Mouse (Mus musculus) lung, adult 2 months (tissue): ENCODE results near the gene Nxpe4. TPM values are rescaled to one million over a fixed set of nuclear protein-coding genes. Genes with fewer than 3 reads are reported as not detected.
"Not testable (repeated sequence)": the region's sequence is repeated elsewhere in the genome, so short reads cannot be mapped to it uniquely, and the experiment has no call there.

Experiments
- DNase-seq: peaks from one replicate; pipeline ENCODE4 v3.0.0; 2022
- H3K4me1 ChIP-seq: fragments of 200-500 bp; 2 replicates; pipeline ENCODE4 v1.6.1; 2011; ENCODE audit warnings: low read length; ENCODE audit not compliant: control insufficient read depth, insufficient read depth
- H3K4me3 ChIP-seq: fragments of 200-500 bp; replicated peaks from 2 replicates; pipeline ENCODE3; 2011; ENCODE audit warnings: low read depth, mild to moderate bottlenecking, control low read depth, low read length; ENCODE audit errors: extremely low read depth
- CTCF ChIP-seq: fragments of 200-500 bp; IDR thresholded peaks from 2 replicates; pipeline ENCODE4 v1.5.1; 2011; ENCODE audit warnings: mild to moderate bottlenecking, low read length, control low read depth; ENCODE audit not compliant: insufficient read depth
- POLR2A ChIP-seq: fragments of 200-500 bp; IDR thresholded peaks from 2 replicates; pipeline ENCODE4 v1.6.1; 2011; ENCODE audit warnings: low read depth, mild to moderate bottlenecking, control low read depth, low read length, borderline replicate concordance; ENCODE audit errors: extremely low read depth
- WGBS: fragments of 180-500 bp; shearing (Covaris S2); methylation state at CpG from one replicate; pipeline ENCODE4 v1.1.7; 2018; 5-methylcytosine and 5-hydroxymethylcytosine counted together
- polyA plus RNA-seq: library from polyadenylated mRNA; depleted of rRNA; stranded (reverse); fragments of >200 nt; gene quantifications from 2 replicates; pipeline ENCODE4 v1.2.3, GENCODE M21; 2012

Nxpe4 gene
- polyA plus RNA-seq, 1 experiment, result 5.1 TPM

DNA sequence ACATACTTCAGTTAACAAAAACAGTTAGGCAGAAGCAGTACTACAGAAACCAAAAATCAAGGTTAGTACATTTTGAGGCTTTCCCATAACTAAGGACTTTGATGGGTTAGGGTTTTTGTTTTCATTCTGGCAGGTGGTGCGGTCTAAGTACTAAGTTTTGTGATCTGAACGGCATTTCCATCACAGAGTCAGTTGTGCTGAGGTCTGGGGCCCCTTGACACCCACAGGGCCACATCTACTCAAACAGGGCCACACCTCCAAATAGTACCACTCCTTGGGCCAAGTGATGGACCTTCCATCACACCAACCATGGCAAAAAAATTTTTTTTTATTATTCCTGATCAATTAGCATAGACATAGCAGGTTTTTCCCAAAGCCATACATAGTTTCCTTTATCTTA lies 251.8 kb downstream of the Nxpe4 start:
- 82% methylated on average over 2 of the region's 2 CpGs for WGBS
- TF ChIP-seq CTCF (no peak), POLR2A (no peak)
- H3K4me3 ChIP-seq, result no peak overlapping the region
- H3K4me1 ChIP-seq, result no peaks in the 10 kb centered on the region; the same call in 1 of the 2 replicates
- DNase-seq, result no peak

DNA sequence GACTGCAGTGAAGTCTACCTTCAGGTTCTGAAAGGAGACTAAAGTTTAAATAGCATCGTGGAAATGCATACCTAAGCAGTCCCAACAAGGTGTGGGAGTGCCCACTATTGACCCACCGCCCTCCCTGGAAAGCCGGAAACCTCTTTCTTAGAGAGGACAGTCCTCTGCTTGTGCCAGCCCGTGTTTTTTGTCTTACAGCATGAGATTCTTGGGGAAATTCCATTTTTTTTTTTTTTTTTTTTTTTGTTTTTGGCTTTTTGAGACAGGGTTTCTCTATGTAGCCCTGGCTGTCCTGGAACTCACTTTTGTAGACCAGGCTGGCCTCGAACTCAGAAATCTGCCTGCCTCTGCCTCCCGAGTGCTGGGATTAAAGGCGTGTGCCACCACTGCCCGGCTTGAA lies 255.5 kb downstream of the Nxpe4 start:
- H3K4me3 ChIP-seq, H3K4me1 ChIP-seq, DNase-seq: not testable (repeated sequence)
- WGBS, result 89% methylated on average over 8 of the region's 8 CpGs

DNA sequence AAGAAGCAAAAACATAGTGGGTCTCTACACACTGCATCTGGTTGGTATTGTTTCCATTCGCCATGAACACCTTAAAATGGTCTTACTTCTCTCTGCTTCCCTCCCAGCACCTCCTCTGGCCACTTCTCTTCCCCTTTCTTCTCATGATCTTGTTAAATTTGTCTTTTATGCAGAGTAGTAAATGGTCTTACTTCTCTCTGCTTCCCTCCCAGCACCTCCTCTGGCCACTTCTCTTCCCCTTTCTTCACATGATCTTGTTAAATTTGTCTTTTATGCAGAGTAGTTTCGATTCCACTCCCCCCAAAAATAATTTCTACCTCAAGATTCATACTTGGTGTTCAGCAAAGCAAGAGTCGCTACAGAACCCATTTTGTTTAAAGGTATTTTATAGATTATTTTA lies 256.2 kb downstream of the Nxpe4 start:
- TF ChIP-seq CTCF, result no peak
- no peak for TF ChIP-seq POLR2A
- H3K4me1 ChIP-seq, result no peaks in the 10 kb centered on the region
- WGBS, result 61% methylated on average over 3 of the region's 3 CpGs
- no peak overlapping the region for H3K4me3 ChIP-seq
- no peak for DNase-seq

DNA sequence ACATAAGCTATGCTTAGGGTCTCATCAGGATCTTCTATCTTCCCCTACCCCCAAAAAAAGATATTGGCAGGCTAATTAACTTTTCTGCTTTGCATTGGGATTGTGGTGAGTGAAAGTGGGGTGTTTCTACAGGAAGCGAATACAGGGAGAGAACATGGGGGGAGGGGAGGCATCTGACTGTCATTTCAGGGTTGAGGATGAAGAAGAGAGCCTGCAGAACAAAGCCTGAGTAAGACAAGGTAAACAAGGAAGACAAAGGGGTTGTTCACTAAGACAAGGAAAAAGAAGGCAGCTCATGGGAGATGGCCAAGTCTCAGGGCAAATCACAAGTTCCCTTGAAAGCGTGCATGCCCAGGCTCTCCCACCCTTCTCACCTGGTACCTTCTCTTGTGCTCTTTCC lies 256.6 kb downstream of the Nxpe4 start:
- Histone ChIP-seq H3K4me3 (no peak overlapping the region), H3K4me1 (no peaks in the 10 kb centered on the region)
- 63% methylated on average over 2 of the region's 2 CpGs for WGBS
- no peak for DNase-seq
- no peak for TF ChIP-seq CTCF
- no peak for TF ChIP-seq POLR2A

DNA sequence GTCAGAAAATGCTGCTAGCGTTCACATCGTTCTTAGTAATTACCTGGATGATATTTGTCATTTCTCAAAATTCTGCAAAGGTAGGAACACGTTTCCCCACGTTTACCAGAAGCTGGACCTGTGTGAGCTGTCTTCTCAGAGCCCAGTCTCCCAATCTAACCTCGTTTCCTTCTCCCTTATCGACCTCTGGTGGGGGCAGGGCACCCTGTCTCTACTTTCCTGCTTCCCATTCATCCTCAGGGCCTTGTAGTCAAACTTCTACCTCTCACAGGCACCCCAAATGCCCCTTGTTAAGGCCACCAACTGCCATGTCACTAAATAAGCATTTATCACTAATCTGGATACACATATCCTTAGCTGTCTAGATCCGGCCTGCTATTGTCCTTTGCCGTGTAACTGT lies 257.0 kb downstream of the Nxpe4 start:
- no peak overlapping the region for H3K4me3 ChIP-seq
- TF ChIP-seq CTCF, result no peak
- no peak for TF ChIP-seq POLR2A
- no peak for DNase-seq
- no peaks in the 10 kb centered on the region for H3K4me1 ChIP-seq
- WGBS, result 55% methylated on average over 8 of the region's 8 CpGs

GRCm38 (mm10) chr9:48420437-48420836 lies 258.6 kb downstream of the Nxpe4 start:
- no peak overlapping the region for H3K4me3 ChIP-seq
- DNase-seq, result no peak
- 68% methylated on average over 7 of the region's 7 CpGs for whole genome bisulfite sequencing
- no peaks in the 10 kb centered on the region for H3K4me1 ChIP-seq
- TF ChIP-seq POLR2A (no peak), CTCF (no peak)

GRCm38 (mm10) chr9:48421029-48421428 lies 259.2 kb downstream of the Nxpe4 start:
- TF ChIP-seq POLR2A, result no peak
- no peak for TF ChIP-seq CTCF
- 67% methylated on average over 2 of the region's 2 CpGs for WGBS
- no peak for DNase-seq
- no peaks in the 10 kb centered on the region for H3K4me1 ChIP-seq
- H3K4me3 ChIP-seq, result no peak overlapping the region

GRCm38 (mm10) chr9:48421561-48421960 lies 259.7 kb downstream of the Nxpe4 start:
- no peak for TF ChIP-seq POLR2A
- TF ChIP-seq CTCF, result no peak
- DNase-seq, result no peak
- H3K4me3 ChIP-seq, result no peak overlapping the region
- WGBS, result 80% methylated on average over 2 of the region's 2 CpGs
- no peaks in the 10 kb centered on the region for H3K4me1 ChIP-seq

DNA sequence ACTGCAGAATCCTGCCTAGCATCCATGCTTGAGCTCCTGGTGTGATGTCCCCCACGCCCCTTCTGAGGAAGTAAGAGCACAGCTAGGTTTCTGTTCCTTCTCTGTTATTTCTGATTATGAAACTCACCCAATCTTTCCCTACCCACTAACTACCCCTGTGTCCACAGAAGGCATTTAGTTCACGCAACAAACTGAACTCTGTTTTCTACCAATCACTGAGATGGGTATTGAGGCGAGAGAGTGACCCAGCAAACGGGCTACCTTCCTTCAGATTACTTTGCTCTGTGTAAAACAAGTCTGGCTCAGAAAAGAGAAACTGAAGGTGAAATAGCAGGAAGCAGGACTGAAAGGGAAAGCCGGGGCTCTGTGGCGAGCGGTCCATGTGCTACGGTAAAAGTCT lies 260.6 kb downstream of the Nxpe4 start:
- H3K4me1 ChIP-seq, result no peaks in the 10 kb centered on the region
- TF ChIP-seq CTCF (no peak), POLR2A (no peak)
- no peak for DNase-seq
- H3K4me3 ChIP-seq, result no peak overlapping the region
- 65% methylated on average over 8 of the region's 8 CpGs for WGBS

- no peak for TF ChIP-seq POLR2A
- no peak for TF ChIP-seq CTCF
- no peak overlapping the region for H3K4me3 ChIP-seq
- no peak for DNase-seq
- H3K4me1 ChIP-seq, result no peaks in the 10 kb centered on the region
- 54% methylated on average over 1 of the region's 1 CpGs for WGBS
Observed at GRCm38 (mm10) chr9:48423256-48423655, 261.4 kb downstream of the Nxpe4 start.

GRCm38 (mm10) chr9:48427176-48427575 lies 265.4 kb downstream of the Nxpe4 start:
- H3K4me1 ChIP-seq, result no peaks in the 10 kb centered on the region
- no peak for TF ChIP-seq POLR2A
- TF ChIP-seq CTCF, result no peak
- no peak for DNase-seq
- H3K4me3 ChIP-seq, result no peak overlapping the region
- WGBS, result 86% methylated on average over 7 of the region's 7 CpGs
